Mouse (Mus musculus): Measurements from ENCODE around the gene Mrpl48.

DNA sequence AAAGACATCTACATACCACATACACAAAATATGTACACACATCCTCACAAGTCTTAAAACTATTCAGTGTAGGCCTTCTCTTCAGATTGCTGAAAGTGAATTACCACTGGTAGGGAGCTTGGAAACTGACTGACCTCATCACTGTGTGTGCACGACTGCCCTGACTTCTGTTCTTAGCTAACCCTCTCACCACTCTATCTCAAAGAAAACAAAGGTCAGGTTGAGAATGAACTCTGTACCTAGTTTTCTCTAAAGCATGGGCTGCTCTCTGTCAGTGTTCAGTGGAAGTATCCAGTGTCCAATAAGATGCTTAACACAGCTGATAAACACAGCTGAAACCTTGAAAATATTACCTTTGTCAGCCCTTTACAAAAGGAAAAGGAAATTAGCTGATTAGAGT, 63.7 kb downstream of the Mrpl48 start:
- TF ChIP-seq EP300 (IDR thresholded peaks at IDR 0.05; ENCODE audit: low read depth in 1 of 2, low read length in 2 of 2), result no peak
- TF ChIP-seq GABPA (IDR thresholded peaks at IDR 0.05; ENCODE audit: low read depth, low read length), result no peak
- TF ChIP-seq POLR2A (IDR thresholded peaks at IDR 0.05; ENCODE audit: control insufficient read depth in 1 of 2, insufficient read depth in 1 of 2, low read depth in 1 of 2, low read length in 2 of 2, poor library complexity in 1 of 2), result no peak
